Mouse (Mus musculus): ENCODE data around the gene Tsg101.
"Not testable (repeated sequence)": the region's sequence is repeated elsewhere in the genome, so short reads cannot be mapped to it uniquely, and the experiment has no call there.

The Tsg101 gene

DNA sequence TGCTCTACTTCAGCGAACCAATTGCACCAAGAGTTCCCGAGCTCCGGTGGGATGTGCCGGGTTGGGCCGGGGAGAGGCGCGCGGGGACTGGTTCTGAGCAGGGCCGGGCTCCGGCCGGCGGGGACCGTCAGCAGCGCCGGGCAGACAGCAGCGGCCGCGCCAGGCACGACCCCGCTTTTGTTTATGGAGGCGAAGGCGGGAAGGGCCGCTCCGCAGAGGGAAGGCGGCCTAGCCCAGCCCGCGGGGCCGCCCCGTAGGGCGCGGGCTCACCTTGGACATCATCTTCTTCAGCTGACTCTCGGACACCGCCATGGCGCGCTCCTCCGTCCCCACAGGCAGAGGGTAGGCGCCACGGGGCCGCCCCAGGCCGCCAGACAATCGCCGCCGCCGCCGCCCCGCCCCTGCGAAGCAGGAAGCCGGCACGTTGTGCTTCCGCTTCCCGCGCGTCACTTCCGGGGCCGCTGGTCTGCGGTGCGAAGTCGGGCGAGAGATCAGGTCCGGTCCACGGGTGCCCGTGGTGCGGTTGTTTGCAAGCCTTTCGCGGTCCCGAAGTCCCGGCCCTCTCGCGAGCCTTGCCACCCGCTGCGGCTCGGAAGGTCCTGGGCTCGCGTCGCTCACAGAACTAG is at the start of gene Tsg101:
TSS of gene Tsg101 (minus strand) at position 419 of the 626 bp plus-strand sequence.
- peak; percentile 94 for DNase-seq

DNA sequence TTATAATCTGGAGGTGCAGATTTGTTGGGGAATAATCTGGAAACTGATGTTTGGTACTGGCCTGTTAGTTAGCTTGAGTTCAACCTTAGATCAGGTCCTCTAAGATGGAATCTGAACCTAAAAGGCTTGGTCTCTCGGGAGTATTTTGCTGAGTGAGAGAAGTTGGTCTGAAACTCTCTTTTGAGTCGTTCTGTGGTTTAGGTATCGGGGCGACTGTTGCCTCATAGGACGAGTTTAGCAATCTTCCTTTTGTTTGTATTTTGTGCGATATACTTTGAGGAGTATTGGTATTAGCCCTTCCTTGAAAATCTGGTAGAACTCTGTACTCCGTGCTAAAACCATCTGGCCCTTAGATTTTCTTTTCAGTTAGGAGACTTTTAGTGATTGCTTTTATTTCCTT is 44.3 kb upstream of the Tsg101 start:
- DNase-seq, result no peak

DNA sequence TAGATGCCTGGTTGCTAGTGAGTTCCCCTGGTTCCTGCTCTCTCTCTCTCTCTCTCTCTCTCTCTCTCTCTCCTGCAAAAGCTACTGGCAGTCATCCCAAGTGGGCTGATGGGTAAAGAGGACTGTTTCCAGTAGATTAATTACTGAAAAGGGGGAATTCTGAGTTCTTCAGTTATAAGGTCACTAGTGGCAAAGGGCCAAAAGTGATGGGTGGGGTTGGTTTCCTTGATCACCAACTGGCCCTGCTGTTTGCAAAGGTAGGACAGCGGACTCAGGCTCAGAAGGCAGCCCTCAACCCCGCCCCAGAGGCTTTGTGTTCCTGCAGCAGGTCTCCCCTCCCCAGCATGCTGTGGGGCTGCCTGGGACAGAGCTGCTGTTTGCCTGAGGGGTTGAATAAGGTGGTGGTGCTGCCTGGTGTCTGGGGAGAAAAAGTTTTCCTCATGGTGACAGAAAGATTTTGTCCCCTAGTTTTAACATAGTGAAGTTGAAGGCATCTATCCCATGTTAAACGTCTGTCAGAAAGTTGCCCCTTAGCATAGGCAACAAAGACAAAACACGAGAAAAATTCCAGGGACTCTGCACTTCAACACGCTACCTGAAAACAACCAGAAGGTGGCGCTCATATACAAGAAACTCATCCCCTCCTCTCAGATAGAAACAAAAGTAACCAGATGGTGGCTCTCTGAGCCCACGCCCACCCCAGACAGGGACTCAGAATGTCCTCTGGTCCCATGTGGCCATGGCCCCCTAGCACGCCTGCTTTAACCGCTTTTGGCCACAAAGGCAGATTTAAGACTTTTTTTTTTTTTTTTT is 43.2 kb upstream of the Tsg101 start:
- DNase-seq, result peak; percentile 49

DNA sequence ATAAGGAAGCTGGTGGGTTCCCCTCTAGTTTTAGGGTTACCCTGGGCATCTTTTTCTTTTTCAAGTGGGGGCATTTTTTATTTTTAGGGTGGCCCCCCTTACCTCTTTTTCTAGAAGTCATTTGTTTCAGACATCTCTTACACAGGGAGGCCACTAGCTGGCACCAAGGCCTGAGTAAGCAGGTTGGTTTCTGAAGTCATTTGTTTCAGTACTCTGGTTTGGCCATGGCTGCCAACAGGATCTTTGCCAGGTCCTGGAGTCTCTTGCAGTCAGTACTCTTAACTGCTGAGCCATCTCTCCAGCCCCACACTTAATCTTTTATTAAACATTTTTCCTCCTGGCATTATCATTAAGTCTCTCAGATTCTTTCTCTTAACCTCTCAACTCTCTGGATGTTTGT is 42.4 kb upstream of the Tsg101 start:
- DNase-seq, result no peak

DNA sequence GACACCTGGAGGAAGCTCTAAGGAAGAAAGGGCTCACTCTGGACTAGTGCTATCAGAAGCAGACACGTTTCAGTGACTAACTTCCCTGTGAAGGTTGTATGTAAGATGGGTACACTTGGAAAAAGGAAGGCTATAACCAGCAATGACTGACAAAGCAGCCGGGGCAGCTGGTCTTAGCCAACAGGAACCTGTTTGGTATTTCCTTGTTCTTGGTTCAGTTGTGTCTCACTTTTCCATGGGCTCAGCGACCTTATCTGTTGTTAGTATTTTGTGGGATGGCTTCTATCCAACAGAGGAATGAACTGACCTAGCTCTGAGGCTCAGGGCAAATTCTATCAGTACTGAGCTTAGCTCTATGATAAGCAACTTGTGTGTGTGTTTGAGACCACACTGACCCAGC is 41.2 kb upstream of the Tsg101 start:
- DNase-seq, result no peak

DNA sequence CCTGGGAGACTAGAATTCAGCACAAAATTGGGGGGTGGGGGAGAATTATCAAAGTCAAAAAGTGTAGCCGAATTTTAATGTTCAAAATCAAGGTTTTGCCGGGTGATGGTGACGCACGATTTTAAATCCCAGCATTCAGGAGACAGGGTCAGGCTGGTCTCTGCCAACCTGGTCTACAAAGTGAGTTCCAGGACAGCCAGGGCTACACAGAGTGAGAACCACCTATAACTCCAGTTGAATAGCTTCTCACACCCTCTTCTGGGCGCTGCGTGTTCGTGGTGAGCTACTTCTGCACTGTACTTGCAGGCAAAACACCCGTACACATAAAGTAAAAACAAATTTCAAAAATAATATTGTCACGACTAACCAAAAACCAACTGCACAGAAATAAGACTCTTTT is 39.1 kb upstream of the Tsg101 start:
- no peak for DNase-seq

DNA sequence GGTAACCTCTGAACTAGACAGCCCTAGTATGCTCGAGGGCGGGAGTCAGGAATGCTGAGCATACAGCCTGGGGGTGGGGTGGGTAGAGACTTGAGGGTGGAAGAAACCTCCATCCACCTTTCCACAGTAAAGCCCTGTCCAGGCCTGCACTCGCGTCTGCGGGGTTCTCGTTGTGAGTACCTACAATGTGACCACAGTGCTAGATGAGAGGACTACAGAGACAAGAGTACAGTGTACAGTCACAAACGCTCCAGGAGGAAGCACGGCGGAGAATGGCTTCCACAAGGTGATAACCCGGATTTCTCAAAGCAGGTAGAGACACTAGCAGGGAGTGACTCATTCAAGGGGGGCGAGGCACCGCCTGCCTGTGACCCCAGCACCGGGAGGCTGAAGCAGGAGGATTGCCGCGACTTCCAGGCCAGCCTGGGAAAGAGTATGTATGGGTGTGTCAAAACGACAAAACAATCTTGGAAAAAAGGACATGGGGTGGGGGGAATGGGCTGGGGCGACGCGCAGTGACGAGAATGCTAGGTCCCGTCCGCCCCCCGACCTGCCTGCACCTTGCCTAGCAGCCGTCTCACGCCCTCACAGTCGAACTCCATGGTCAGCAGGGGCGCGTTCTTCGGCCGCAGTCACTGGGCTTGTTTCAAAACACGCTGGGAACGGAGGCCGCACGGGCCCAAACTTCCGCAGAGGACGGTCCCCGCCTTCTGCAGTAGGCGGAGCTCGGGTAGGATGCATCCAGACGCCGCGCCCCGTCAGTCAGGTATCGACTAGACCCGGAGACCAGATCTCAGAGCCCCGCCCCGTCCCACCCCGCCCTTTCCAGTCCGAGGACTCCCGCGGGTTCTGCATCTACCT is 38.3 kb upstream of the Tsg101 start, which contains the start of gene Uevld:
TSS of gene Uevld (minus strand) at position 697 of the 861 bp plus-strand sequence.
- DNase-seq, result peak; percentile 88

DNA sequence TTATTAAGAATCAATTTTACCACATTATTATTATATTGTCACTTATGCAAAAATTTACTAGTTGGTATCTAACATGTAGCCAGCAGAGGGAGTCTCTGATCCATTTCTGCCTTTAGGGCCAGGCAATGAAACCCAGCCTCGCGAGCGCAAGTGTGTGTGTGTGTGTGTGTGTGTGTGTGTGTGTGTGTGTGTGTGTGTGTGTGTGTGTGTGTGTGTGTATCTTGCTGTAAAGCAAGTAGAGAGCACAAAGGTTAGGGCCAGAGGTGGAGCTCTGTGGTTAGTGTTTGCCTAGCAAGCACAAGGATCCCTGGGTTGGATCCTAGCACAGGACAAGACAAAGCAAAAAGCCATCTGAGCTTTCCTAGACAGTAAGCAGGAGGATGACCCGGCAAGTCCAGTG is 16.1 kb upstream of the Tsg101 start:
- DNase-seq, result no peak

DNA sequence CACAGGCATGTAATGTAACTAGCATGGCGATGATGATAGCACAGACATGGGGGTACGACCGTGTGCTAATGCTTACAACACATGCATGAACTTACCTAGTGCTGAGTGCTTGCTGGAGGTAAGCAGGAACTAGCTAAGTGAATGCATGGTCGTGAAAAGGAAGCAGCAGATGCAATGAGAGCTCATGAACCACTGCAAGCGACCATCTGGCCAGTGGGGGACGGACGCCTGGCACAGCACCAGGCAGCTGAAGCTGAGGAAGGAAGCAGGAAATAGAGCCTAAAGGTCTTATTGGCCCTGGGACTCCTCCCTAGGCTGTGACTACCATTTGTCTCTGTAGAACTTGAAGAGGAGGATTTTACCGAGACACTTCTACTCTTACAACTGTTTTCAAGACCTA is 15.0 kb upstream of the Tsg101 start:
- DNase-seq, result no peak

DNA sequence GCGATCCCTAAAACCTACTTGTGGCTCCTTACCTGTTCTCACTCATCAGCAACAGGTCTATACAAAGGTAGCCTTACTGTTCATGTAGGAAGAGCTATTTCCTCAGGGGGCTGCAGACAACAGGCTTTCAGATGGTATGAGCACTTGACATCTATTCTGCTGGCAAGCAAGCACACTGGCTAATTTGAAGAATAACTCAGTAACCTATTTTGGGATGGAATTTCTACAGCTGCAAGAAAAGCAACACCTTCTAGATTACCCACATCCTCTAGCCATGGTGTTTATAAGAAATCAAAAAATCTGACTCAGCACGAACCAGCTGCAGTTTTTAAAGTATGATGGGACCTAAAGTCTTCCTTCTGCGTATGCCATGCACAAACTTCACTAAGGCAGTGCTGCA is 11.6 kb upstream of the Tsg101 start:
- DNase-seq, result no peak

DNA sequence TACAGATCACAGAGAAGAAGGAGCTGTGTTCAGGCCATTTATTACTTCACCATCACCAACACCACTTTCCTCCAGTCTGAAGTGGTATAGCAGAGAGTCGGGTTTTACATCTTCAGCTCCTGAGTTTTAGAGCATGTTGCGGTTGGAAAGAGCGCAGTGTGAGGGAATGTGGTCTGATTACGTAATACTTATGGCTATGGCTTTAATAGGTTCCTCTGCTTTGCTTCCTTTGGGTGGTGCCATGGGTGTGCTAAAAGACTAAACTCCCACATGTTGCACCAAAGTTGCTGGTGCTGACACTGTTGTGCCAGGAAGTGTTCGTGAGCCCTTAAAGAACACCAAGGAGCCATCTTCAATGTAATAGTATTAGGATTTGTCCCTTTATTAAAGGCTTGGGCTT is 8.5 kb upstream of the Tsg101 start:
- DNase-seq, result no peak

DNA sequence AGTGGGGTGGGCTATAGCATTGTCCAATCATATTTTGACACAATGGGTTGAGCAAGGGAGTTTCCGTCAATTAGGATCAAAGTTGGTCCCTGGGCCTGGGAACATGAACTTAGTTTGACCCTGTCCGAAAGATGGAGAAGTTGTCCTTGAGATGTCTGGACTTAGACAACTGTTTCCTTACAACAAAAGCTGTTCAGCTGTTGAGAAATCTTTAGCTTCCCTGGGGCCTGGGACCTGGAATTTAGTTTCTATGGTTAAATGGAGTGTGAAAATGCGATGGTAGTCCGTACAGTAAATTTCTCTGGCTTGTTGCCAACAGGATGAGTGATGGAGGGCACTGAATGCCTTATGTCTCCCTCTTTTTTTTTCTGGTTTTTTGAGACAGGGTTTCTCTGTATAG is 2.3 kb upstream of the Tsg101 start:
- no peak for DNase-seq

DNA sequence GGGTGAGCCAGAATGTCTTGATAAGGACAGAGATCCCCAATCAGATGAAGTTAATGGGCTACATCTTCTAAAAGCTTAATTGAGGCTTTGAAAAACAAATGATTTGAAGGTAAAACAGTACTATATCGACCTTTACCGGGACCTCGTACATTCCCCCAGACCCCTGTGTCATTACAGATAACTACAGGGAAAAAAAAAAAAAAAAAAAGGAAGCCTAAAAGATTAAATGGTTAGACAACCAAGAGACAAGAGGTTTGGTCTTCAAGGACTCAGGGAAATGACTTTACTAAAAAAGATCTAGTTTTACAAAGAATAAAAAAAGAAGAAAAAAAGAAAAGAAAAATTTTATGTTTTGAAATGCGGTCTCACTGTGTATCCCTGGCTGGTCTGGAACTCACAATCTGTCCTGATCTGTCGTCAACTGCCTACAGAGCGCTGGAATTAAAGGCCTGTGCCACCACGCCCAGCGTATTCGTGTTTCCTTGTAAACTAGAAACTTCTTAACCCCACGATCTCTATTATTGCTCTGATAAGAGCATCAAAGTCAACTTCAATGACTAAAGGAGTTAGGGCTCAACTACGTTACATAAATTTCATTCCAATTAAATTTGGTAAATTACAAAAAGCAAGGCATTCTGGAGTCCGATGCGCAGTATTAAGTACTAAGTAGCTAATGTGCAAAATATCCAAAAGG is 944 bp downstream of the Tsg101 start:
- DNase-seq, result no peak

DNA sequence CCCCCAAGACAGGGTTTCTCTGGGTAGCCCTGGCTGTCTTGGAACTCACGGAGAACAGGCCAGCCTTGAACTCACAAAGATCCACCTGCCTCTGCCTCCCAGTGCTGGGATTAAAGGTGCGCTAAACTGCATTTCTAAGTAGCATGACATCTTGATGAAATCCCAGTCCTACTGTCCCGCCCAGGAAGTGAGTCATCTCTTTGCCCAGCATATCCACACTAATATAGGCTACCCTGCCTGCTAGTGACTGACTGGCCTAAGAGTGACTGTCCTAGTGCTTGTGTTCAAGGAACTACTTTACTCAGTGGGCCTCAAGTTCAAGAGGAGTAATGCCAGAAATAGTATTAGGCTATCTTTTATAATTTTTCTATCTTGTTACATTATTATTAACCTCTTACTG is 3.4 kb downstream of the Tsg101 start:
- no peak for DNase-seq

DNA sequence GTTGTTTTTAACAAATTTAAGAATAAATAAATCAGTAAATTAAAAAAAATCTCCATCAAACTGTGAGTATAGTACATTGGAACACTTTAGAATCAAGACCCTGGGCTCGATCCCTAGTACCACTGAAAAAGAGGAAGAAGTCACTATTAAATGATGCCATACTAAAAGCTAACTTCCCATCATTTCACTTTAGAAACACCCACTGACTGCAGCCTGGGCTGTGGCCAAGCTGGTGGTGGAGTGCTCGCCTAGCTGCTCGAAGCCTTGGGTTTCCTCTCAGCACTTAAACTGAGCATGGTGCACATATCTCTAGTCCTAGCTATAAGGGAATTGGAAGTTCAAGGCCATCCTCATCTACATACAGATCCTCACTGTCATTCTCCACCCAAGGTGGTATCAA is 8.5 kb downstream of the Tsg101 start:
- no peak for DNase-seq

DNA sequence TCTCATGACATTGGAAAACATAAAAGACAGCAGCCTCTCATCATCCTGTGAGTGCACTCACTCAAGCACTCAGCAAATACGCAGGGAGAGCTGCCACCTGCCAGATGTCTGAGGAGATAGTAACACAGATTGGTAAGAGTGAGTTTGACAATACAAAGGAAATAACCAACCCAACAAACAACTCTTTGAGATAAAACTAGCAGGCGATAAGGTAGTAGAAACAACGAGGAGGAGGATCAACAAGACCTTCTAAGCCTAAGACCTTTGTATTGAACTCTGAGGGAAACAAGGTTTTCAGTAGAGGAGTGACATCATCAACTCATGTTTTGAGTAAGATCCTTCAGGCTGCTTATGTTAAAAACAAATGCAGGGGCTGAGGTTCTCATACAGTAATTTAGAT is 20.4 kb downstream of the Tsg101 start:
- no peak for DNase-seq

DNA sequence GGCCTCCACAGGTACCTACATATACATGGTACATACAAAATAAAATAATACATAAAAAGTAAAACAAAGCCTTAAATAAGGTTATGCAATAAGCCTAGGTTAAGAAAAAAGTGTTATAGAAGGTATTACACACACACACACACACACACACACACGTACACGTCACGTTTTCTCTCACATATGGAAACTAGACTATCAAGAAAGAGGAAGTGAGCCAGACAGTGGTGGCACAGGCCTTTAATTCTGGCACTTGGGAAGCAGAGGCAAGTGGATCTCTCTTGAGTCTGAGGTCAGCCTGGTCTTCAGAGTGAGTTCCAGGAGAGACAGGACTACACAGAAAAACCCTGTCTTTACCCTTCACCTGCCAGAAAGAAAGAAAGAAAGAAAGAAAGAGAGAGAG is 24.3 kb downstream of the Tsg101 start:
- no peak for DNase-seq

DNA sequence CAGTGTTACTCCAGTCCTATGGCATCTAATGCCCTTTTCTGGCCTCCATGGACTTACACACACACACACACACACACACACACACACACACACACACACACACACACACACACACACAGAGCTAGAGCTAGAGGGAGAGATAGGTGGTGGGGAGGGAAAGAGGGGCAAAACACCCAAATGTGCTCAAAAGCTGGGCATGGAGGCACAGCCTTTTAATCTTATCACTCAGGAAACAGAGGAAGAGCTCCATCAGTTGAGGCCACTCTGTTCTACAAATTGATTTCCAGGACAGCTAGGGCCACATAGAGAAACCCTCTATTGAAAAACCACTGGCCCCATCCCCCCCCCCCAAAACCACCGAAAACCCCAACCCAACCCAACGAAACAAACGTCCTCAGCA is 36.5 kb downstream of the Tsg101 start:
- DNase-seq, result no peak

DNA sequence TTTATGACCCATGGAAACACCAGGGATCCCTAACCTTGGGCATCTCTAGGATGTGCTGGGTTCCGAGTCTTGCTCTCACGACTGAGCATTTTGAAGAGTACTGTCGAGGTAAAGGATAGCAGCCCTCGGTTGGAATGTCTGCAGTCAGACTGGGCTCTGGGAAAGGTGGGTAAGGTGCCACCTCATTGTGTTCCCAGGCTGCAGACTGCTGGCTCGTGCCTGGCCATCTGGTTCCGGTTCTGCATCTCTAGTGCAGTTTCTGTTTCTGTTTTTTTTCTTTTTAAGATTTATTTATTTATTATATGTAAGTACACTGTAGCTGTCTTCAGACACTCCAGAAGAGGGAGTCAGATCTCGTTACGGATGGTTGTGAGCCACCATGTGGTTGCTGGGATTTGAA is 37.8 kb downstream of the Tsg101 start:
- DNase-seq, result not testable (repeated sequence)

DNA sequence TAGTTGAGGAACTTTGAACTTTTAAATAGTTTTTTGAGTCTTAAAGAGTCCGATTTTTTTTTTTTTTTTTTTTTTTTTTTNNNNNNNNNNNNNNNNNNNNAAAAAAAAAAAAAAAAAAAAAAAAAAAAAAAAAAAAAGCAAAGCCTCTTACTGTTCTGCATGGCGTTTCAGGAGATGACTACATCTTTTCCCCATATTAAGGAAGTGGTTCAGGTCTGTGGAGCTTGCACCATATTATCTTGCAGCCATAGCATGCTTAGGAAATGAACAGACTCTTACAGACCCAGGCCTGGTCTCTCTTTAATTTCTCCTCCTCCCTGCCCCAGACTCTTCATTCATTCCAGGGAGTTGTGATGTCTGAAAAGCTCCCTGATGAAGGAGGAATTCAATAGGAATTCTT is 38.8 kb downstream of the Tsg101 start:
- no peak for DNase-seq

DNA sequence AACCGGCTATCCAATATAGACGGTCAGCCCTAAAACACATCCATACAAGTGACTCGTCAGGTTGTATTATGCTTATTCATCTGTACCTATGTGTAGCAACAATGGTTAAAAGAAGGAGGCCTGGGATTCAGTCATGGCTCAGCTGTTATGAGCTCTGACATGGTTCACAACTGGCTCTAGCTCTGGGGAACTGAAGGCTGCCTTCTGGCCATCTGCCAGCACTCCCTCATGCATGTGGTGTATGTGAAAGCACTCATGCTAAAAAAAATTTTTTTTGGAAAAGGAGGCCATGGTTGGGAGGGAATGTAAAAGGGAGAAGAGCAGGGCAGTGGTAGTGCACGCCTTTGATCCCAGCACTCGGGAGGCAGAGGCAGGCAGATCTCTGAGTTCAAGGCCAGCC is 39.9 kb downstream of the Tsg101 start:
- no peak for DNase-seq

DNA sequence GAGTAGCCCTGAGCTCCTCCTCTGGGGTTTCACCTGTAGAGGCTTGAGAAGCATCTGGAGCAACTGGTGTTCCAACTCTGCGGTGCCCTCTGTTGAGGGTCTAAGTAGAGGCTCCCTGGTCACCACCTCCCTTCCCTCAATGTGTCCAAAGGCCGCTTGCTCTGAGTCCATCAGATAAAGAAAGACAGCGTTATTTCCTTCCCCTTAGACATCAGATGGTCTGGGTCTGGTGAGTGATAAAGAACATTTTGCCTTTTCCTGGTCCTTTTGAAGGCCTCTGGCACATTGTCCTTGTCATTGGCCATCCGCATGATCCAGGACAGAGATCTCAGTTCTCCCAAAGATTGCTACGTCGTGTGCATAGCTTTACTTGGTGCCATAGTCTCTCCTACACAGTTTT is 42.5 kb downstream of the Tsg101 start:
- DNase-seq, result no peak

DNA sequence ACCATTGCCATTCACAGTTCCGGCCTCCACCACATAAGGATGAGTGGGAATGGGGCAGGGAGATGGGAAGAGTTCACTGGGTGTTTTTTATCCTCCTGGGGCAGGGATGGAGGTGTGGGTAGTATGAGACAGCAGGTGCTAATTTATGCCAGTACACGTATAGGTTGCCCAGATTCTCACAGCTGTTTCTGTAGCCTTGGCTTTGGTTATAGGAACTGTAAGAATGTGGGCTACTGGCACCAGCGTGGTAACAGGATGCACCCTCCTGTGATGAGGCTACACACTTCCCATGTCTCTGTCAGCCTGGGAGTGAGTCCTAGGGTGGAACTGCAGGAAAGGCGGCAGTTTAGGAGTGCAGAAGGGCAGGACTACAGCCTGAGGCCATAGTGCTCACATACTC is 42.9 kb downstream of the Tsg101 start:
- DNase-seq, result peak; percentile 25
